Mouse (Mus musculus) limb, embryonic 14.5 days (tissue): Measurements from ENCODE around the gene Kcnc1. TPM values are rescaled to one million over a fixed set of nuclear protein-coding genes. Genes with fewer than 3 reads are reported as not detected.

ENCODE experiments used
- ATAC-seq: fragments of 200-750 bp; cut with Nextera tagmentation; 2 replicates; pipeline ENCODE4 v1.8.0; 2017; ENCODE audit warnings: low read depth, moderate number of reproducible peaks, moderate TSS enrichment; ENCODE audit not compliant: low FRiP score
- DNase-seq: peaks from one replicate; pipeline ENCODE4 v3.0.0-alpha.2; 2015; ENCODE audit warnings: low spot score
- H3K27ac ChIP-seq: fragments of 300-500 bp; sonication (generic); replicated peaks from 2 replicates; pipeline ENCODE4 v1.5.1; 2014; ENCODE audit warnings: low read depth, mild to moderate bottlenecking, low read length, moderate library complexity, mixed read lengths
- H3K27me3 ChIP-seq: fragments of 300-500 bp; sonication (generic); 2 replicates; pipeline ENCODE4 v1.6.1; 2014; ENCODE audit warnings: low read length, mixed read lengths; ENCODE audit not compliant: control insufficient read depth, insufficient read depth
- H3K36me3 ChIP-seq: fragments of 300-500 bp; sonication (generic); 2 replicates; pipeline ENCODE4 v1.6.1; 2014; ENCODE audit warnings: mild to moderate bottlenecking, low read length, moderate library complexity, mixed read lengths; ENCODE audit not compliant: control insufficient read depth, insufficient read depth
- H3K4me1 ChIP-seq: fragments of 300-500 bp; sonication (generic); 2 replicates; pipeline ENCODE4 v1.6.1; 2014; ENCODE audit warnings: antibody characterized with exemption, low read length, mixed read lengths; ENCODE audit not compliant: control insufficient read depth, insufficient read depth
- H3K4me2 ChIP-seq: fragments of 300-500 bp; sonication (generic); replicated peaks from 2 replicates; pipeline ENCODE4 v1.6.1; 2014; ENCODE audit warnings: low read depth, mild to moderate bottlenecking, low read length, moderate library complexity; ENCODE audit not compliant: severe bottlenecking
- H3K4me3 ChIP-seq: fragments of 300-500 bp; sonication (generic); replicated peaks from 2 replicates; pipeline ENCODE4 v1.5.1; 2014; ENCODE audit warnings: low read length
- H3K9ac ChIP-seq: fragments of 300-500 bp; sonication (generic); 2 replicates; pipeline ENCODE4 v1.6.1; 2014; ENCODE audit warnings: mild to moderate bottlenecking, low read depth, low read length, moderate library complexity; ENCODE audit not compliant: severe bottlenecking
- H3K9me3 ChIP-seq: fragments of 300-500 bp; sonication (generic); 2 replicates; pipeline ENCODE4 v1.6.1; 2016; ENCODE audit warnings: low read length; ENCODE audit not compliant: control insufficient read depth
- POLR2A ChIP-seq: fragments of 200-500 bp; IDR thresholded peaks from 2 replicates; pipeline ENCODE4 v1.8.0; 2012; ENCODE audit warnings: inconsistent platforms, mild to moderate bottlenecking, moderate library complexity, borderline replicate concordance; ENCODE audit not compliant: insufficient read depth, insufficient read length; ENCODE audit errors: extremely low read depth
- WGBS: fragments of 180-500 bp; shearing (Covaris S2); extraction: QIAGEN DNeasy Blood & Tissue Kit; methylation state at CpG from one replicate; pipeline ENCODE4 v1.1.7; 2014; 5-methylcytosine and 5-hydroxymethylcytosine counted together
- polyA plus RNA-seq, 2 experiments: library from polyadenylated mRNA; depleted of rRNA in 1 of 2; stranded (reverse) in 1 of 2; unstranded in 1 of 2; fragments of >200 nt; fragmentation: Nextera tagmentation in 1 of 2; extraction: Ambion mirVana in 1 of 2; gene quantifications; 2 replicates each; pipeline versions ENCODE4 v1.2.1 to v1.2.3; 2012 to 2014

Gene Kcnc1
- polyA plus RNA-seq, 2 experiments: 0.11 to 0.40 TPM

DNA sequence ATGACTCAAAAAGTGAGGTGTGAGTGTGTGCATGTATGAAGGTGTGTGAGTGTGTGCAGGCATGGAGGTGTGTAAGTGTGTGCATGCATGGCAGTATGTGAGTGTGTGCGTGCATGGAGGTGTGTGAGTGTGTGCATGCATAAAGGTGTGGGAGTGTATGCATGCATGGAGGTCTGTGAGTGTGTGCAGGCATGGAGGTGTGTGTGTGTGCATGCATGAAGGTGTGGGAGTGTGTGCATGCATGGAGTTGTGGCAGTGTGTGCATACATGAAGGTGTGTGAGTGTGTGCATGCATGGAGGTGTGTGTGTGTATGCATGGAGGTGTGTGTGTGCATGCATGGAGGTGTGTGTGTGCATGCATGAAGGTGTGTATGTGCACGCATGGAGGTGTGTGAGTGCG is 8.9 kb upstream of the Kcnc1 start:
- no peak overlapping the region for H3K4me3 ChIP-seq
- no peaks in the 10 kb centered on the region for H3K27me3 ChIP-seq
- H3K9ac ChIP-seq: no peak overlapping the region
- no peaks in the 10 kb centered on the region for H3K36me3 ChIP-seq
- H3K27ac ChIP-seq: no peak overlapping the region
- no peak for DNase-seq
- ATAC-seq: no peak
- no peaks in the 10 kb centered on the region for H3K9me3 ChIP-seq
- H3K4me1 ChIP-seq: no peaks in the 10 kb centered on the region
- H3K4me2 ChIP-seq: no peak overlapping the region
- WGBS: 90% methylated on average over 3 of the region's 3 CpGs
- no peak for TF ChIP-seq POLR2A

DNA sequence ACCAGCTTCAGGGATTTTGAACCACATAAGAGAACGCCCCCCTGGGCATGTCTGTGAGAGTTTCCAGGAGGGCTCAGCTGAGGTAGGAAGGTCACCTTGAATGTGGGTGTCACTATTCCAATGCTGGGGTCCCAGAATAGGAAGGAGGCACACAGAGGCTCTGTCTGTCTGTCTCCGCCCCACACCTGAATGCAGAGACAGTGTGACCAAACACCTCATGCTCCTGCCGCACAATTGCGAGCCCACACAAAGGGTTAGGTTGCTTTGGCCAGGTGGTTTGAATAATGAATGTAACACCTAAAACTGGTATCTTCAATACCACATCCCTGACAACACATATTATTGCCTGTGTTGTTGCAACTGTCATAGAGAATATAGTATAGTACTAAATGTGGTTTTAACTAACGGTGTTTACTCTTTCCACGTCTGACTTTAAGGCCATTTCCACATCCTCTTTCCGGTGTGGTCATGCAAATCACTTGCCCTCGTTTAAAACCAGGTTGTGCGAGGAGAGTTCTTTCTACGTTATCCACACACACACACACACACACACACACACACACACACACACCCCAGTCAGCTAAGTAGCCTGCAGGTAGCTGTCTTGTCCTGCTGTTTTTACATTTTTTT is 6.7 kb upstream of the Kcnc1 start:
- Histone ChIP-seq H3K4me3 (no peak overlapping the region), H3K27ac (no peak overlapping the region), H3K9me3 (no peaks in the 10 kb centered on the region), H3K4me2 (no peak overlapping the region), H3K9ac (no peak overlapping the region), H3K36me3 (no peaks in the 10 kb centered on the region), H3K4me1 (no peaks in the 10 kb centered on the region), H3K27me3 (peaks cover 6% of the 10 kb centered on the region)
- TF ChIP-seq POLR2A: no peak
- 74% methylated on average over 10 of the region's 10 CpGs for WGBS
- no peak for DNase-seq
- ATAC-seq: no peak

DNA sequence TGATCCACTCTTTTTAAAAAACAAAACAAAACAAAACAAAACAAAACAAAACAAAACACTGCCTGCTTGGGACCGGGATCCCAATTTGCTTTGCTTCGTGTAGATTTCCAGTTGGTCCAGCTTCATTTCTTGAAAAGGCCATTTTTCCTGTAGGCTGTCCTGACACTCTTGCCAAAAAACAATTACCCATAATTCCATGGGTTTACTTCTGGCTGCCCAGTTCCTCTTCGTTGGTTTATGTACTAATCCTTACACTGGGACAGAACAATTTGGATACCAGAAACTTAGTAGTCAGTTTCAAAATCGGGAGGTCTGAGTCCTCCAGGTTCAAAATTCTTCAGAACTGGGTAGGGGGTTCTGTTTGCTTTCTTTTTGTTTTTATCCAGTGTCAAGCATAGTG is 6.1 kb upstream of the Kcnc1 start:
- TF ChIP-seq POLR2A: no peak
- 73% methylated on average over 4 of the region's 4 CpGs for whole genome bisulfite sequencing
- Histone ChIP-seq H3K4me2 (no peak overlapping the region), H3K9me3 (no peaks in the 10 kb centered on the region), H3K9ac (no peak overlapping the region), H3K4me3 (no peak overlapping the region), H3K4me1 (no peaks in the 10 kb centered on the region), H3K27me3 (peaks cover 13% of the 10 kb centered on the region), H3K27ac (no peak overlapping the region), H3K36me3 (no peaks in the 10 kb centered on the region)
- DNase-seq (no peak), ATAC-seq (no peak)

DNA sequence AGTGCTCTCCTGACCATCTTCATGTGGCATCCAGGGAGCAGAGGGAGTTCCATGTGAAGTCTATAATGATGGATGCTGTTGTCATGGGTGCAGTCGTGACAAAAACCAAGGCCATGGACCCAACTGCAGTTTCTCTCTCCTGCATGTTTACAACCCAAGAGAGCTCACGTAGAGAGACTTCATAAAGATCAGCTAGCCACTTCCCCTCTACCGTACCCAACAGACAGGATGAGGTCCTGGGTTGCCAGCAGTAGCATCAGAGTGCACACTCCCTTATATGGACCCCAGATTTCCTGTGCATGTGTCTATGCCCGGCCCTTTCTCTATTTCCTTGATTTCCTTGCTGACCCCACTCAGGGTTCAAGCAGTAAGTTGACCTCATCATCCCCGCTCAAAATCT is 4.6 kb upstream of the Kcnc1 start:
- H3K4me3 ChIP-seq: no peak overlapping the region
- no peaks in the 10 kb centered on the region for H3K36me3 ChIP-seq
- no peak overlapping the region for H3K9ac ChIP-seq
- no peak overlapping the region for H3K4me2 ChIP-seq
- no peaks in the 10 kb centered on the region for H3K9me3 ChIP-seq
- peaks cover 27% of the 10 kb centered on the region for H3K27me3 ChIP-seq
- no peak overlapping the region for H3K27ac ChIP-seq
- ATAC-seq (no peak), DNase-seq (no peak)
- TF ChIP-seq POLR2A: no peak
- WGBS: 53% methylated on average over 5 of the region's 5 CpGs
- H3K4me1 ChIP-seq: no peaks in the 10 kb centered on the region

DNA sequence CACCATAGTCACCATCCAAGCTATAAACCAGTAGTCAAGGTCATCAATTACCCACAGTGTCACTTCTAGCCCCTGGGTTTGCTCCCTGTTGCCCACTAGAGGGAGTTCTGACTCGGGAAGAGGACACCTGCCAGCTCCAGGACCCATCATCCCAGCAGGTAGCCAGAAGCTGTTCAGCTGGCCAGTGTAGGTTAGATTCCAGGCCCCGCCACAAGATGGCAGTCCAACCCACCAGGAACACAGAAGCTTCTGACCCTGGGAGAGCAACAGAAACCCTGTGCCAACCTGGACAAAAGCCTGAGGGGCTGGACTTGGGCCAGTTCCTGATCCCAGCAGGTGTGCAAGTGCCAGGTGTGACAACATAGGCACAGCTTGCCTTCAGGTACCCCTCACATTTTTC is 3.2 kb upstream of the Kcnc1 start:
- ATAC-seq: no peak
- peaks cover 41% of the 10 kb centered on the region for H3K27me3 ChIP-seq

More for the DNA sequence above, 3.2 kb upstream of the Kcnc1 start:
- Histone ChIP-seq H3K27ac (no peak overlapping the region), H3K4me2 (no peak overlapping the region), H3K36me3 (no peaks in the 10 kb centered on the region), H3K4me3 (no peak overlapping the region), H3K4me1 (peaks cover 4% of the 10 kb centered on the region; the same call in 1 of the 2 replicates), H3K9ac (no peak overlapping the region), H3K9me3 (no peaks in the 10 kb centered on the region)
- peak; percentile 52 for DNase-seq
- TF ChIP-seq POLR2A: no peak
- 0% methylated on average over 2 of the region's 2 CpGs for WGBS
